ENCODE assay signal across 8 mouse cellular contexts in the genomic region with DNA sequence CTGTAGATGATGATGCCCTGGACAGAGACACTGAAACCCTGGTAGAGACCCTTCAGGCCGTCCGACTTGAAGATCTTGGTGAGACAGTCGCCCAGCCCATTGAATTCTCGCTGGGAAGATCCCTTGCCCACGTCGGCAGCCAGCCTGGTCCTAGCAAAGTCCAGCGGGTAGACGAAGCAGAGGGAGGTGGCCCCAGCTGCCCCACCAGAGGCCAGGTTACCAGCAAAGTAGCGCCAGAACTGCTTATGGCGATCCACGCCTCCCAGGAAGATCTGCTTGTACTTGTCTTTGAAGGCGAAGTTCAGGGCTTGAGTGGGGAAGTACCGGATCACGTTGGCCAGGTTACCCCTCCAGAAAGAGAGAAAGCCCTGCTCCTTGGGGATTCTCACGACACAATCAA. TPM values are rescaled to one million over a fixed set of nuclear protein-coding genes. Genes with fewer than 3 reads are reported as not detected.
DNase-seq lines count a peak whose midpoint lies in the region; ATAC-seq and TF ChIP-seq lines count a peak whose summit lies in the region.

No protein-coding gene starts in this region.

- peak; percentile 2 for DNase-seq in thymus, adult 2 months
- DNase-seq in thymus, adult 18-20 months = no peak
- no peak for DNase-seq in embryonic facial prominence, embryonic 10.5 days (ENCODE audit: low spot score)
- no peak for DNase-seq in hindbrain, embryonic 14.5 days (ENCODE audit: low spot score)
- DNase-seq in midbrain, embryonic 14.5 days = peak; percentile 24
- no peak for DNase-seq in adrenal gland, postnatal 14 days
- no peak for DNase-seq in layer of hippocampus, adult 9-11 months
- DNase-seq in adrenal gland, postnatal 10 days = no peak

- peaks cover 14% of the 10 kb centered on the region for H3K4me1 ChIP-seq in thymus, adult 2 months (replicated peaks; ENCODE audit: control insufficient read depth, insufficient read depth, low read length)
- peaks cover 67% of the 10 kb centered on the region for H3K4me1 ChIP-seq in embryonic facial prominence, embryonic 10.5 days
- peaks cover 33% of the 10 kb centered on the region for H3K4me1 ChIP-seq in hindbrain, embryonic 14.5 days (replicated peaks; ENCODE audit: control insufficient read depth, insufficient read depth, low read length)
- H3K4me1 ChIP-seq in midbrain, embryonic 14.5 days (ENCODE audit: control insufficient read depth, insufficient read depth, low read length) = peaks cover 16% of the 10 kb centered on the region

- H3K4me3 ChIP-seq in thymus, adult 2 months (ENCODE audit: control insufficient read depth, insufficient read depth, low read length) = no peak overlapping the region
- H3K4me3 ChIP-seq in embryonic facial prominence, embryonic 10.5 days = peak overlapping the region; percentile 85
- H3K4me3 ChIP-seq in hindbrain, embryonic 14.5 days (replicated peaks; ENCODE audit: low read length) = peak overlapping the region; percentile 78
- H3K4me3 ChIP-seq in midbrain, embryonic 14.5 days (replicated peaks; ENCODE audit: low read depth, low read length) = peak overlapping the region; percentile 71

- no peaks in the 10 kb centered on the region for H3K9me3 ChIP-seq in embryonic facial prominence, embryonic 10.5 days
- H3K9me3 ChIP-seq in hindbrain, embryonic 14.5 days (ENCODE audit: control insufficient read depth, low read length) = no peaks in the 10 kb centered on the region
- no peaks in the 10 kb centered on the region for H3K9me3 ChIP-seq in midbrain, embryonic 14.5 days (ENCODE audit: control insufficient read depth, low read length)

- no peak overlapping the region for H3K27ac ChIP-seq in thymus, adult 2 months (ENCODE audit: control insufficient read depth, insufficient read depth, low read length)
- peak overlapping the region; percentile 48 for H3K27ac ChIP-seq in embryonic facial prominence, embryonic 10.5 days (replicated peaks)
- H3K27ac ChIP-seq in hindbrain, embryonic 14.5 days = no peak overlapping the region
- 0 out of 2 replicates have a peak overlapping the region, but pooled peaks have one; percentile 28 for H3K27ac ChIP-seq in midbrain, embryonic 14.5 days (replicated peaks; ENCODE audit: low read depth, low read length)

- peaks cover 19% of the 10 kb centered on the region for H3K36me3 ChIP-seq in thymus, adult 2 months (ENCODE audit: control insufficient read depth, insufficient read depth, low read length)
- H3K36me3 ChIP-seq in embryonic facial prominence, embryonic 10.5 days (replicated peaks) = peaks cover 57% of the 10 kb centered on the region
- peaks cover 54% of the 10 kb centered on the region for H3K36me3 ChIP-seq in hindbrain, embryonic 14.5 days (replicated peaks; ENCODE audit: control insufficient read depth, insufficient read depth)
- H3K36me3 ChIP-seq in midbrain, embryonic 14.5 days (ENCODE audit: control insufficient read depth, insufficient read depth, low read length) = peaks cover 51% of the 10 kb centered on the region

- no peak for TF ChIP-seq POLR2A in thymus, adult 2 months (IDR thresholded peaks at IDR 0.05; ENCODE audit: control insufficient read depth, extremely low read depth, insufficient read depth, low read length, poor library complexity)

- WGBS in thymus, adult 2 months = 93% methylated on average over 15 of the region's 15 CpGs
- WGBS in embryonic facial prominence, embryonic 10.5 days = 73% methylated on average over 15 of the region's 15 CpGs
- 78% methylated on average over 15 of the region's 15 CpGs for WGBS in hindbrain, embryonic 14.5 days
- WGBS in midbrain, embryonic 14.5 days = 79% methylated on average over 15 of the region's 15 CpGs

- TF ChIP-seq CTCF in thymus, adult 2 months (IDR thresholded peaks at IDR 0.05; ENCODE audit: borderline replicate concordance, control insufficient read depth, extremely low read depth, insufficient read depth, low read length, poor library complexity) = no peak

- ATAC-seq in hindbrain, embryonic 14.5 days (ENCODE audit: low FRiP score) = no peak
- ATAC-seq in midbrain, embryonic 14.5 days (ENCODE audit: low FRiP score, low TSS enrichment) = no peak

- no peaks in the 10 kb centered on the region for H3K27me3 ChIP-seq in thymus, adult 2 months (ENCODE audit: control insufficient read depth, insufficient read depth, low read length)
- 0 out of 2 replicates have a peak, but pooled peaks cover 6% of the 10 kb centered on the region for H3K27me3 ChIP-seq in embryonic facial prominence, embryonic 10.5 days (replicated peaks; ENCODE audit: low read depth, poor library complexity, severe bottlenecking)
- H3K27me3 ChIP-seq in hindbrain, embryonic 14.5 days (ENCODE audit: control insufficient read depth, insufficient read depth, low read length) = no peaks in the 10 kb centered on the region
- no peaks in the 10 kb centered on the region for H3K27me3 ChIP-seq in midbrain, embryonic 14.5 days (ENCODE audit: control insufficient read depth, insufficient read depth, low read length)

- peak overlapping the region; percentile 96 for H3K9ac ChIP-seq in hindbrain, embryonic 14.5 days
- H3K9ac ChIP-seq in midbrain, embryonic 14.5 days (replicated peaks; ENCODE audit: low read length) = peak overlapping the region; percentile 97; the same call in 1 of the 2 replicates

- H3K4me2 ChIP-seq in hindbrain, embryonic 14.5 days (replicated peaks) = peak overlapping the region; percentile 91
- peak overlapping the region; percentile 81 for H3K4me2 ChIP-seq in midbrain, embryonic 14.5 days (ENCODE audit: low read length)

RNA-seq across cellular contexts. Expression of a gene that starts 2.0 kb away (rescaled TPM):
- 238 and 569 TPM in 2 replicates for polyA plus RNA-seq in thymus, adult 2 months (2012; rRNA removed)
- 543 and 574 TPM in 2 replicates for polyA plus RNA-seq in embryonic facial prominence, embryonic 10.5 days (2016; fragmentation: Nextera tagmentation; extraction: Ambion mirVana)
- polyA plus RNA-seq in hindbrain, embryonic 14.5 days (2014; fragmentation: Nextera tagmentation; extraction: Ambion mirVana) = 971 and 973 TPM in 2 replicates
- 795 and 885 TPM in 2 replicates for polyA plus RNA-seq in midbrain, embryonic 14.5 days (2014; fragmentation: Nextera tagmentation; extraction: Ambion mirVana)
- total RNA-seq in adrenal gland, postnatal 14 days (2021) = 205 and 233 TPM in 2 replicates
- 100 to 1,000 TPM; 276 to 572 TPM for total RNA-seq in adrenal gland, postnatal 10 days (2021)

RNA-seq across cellular contexts. Expression of a gene that starts 57.1 kb away (rescaled TPM):
- 7.5 and 8.7 TPM in 2 replicates for polyA plus RNA-seq in thymus, adult 2 months (2012; rRNA removed)
- 3.0 and 4.1 TPM in 2 replicates for polyA plus RNA-seq in embryonic facial prominence, embryonic 10.5 days (2016; fragmentation: Nextera tagmentation; extraction: Ambion mirVana)
- polyA plus RNA-seq in hindbrain, embryonic 14.5 days (2014; fragmentation: Nextera tagmentation; extraction: Ambion mirVana) = 14.4 and 14.8 TPM in 2 replicates
- polyA plus RNA-seq in midbrain, embryonic 14.5 days (2014; fragmentation: Nextera tagmentation; extraction: Ambion mirVana) = 14.0 and 16.0 TPM in 2 replicates
- total RNA-seq in adrenal gland, postnatal 14 days (2021) = 18.3 and 18.6 TPM in 2 replicates
- 10 to 100 TPM; 17.0 to 18.7 TPM for total RNA-seq in adrenal gland, postnatal 10 days (2021)

RNA-seq across cellular contexts. Expression of a gene that starts 57.5 kb away (rescaled TPM):
- polyA plus RNA-seq in thymus, adult 2 months (2012; rRNA removed) = 7.5 and 8.1 TPM in 2 replicates
- polyA plus RNA-seq in embryonic facial prominence, embryonic 10.5 days (2016; fragmentation: Nextera tagmentation; extraction: Ambion mirVana) = 20.2 and 25.1 TPM in 2 replicates
- polyA plus RNA-seq in hindbrain, embryonic 14.5 days (2014; fragmentation: Nextera tagmentation; extraction: Ambion mirVana) = 23.7 and 24.5 TPM in 2 replicates
- 26.2 and 30.6 TPM in 2 replicates for polyA plus RNA-seq in midbrain, embryonic 14.5 days (2014; fragmentation: Nextera tagmentation; extraction: Ambion mirVana)
- 18.1 and 20.1 TPM in 2 replicates for total RNA-seq in adrenal gland, postnatal 14 days (2021)
- total RNA-seq in adrenal gland, postnatal 10 days (2021) = 10 to 100 TPM; 16.7 to 21.2 TPM

Comparison
In these comparisons a context has a peak if more than half of its experiments do, and no peak if none do; other contexts are left out.
1. DNase-seq: peak in thymus, adult 2 months (single experiment) and midbrain, embryonic 14.5 days (single experiment); none in thymus, adult 18-20 months (0 of 2), embryonic facial prominence, embryonic 10.5 days (single experiment), hindbrain, embryonic 14.5 days (single experiment), adrenal gland, postnatal 14 days (single experiment), layer of hippocampus, adult 9-11 months (single experiment) and adrenal gland, postnatal 10 days (single experiment).
2. H3K27ac ChIP-seq: peak in embryonic facial prominence, embryonic 10.5 days (single experiment) and midbrain, embryonic 14.5 days (single experiment); none in thymus, adult 2 months (single experiment) and hindbrain, embryonic 14.5 days (single experiment).